Mouse (Mus musculus) small intestine, adult 2 months (tissue): ENCODE measurements at regions not wholly inside any gene's neighbourhood (a gene's known extent, or its start where the extent isn't known, plus 50 kb on each side); places are given as distances from the start of the nearest gene placed in this dataset.

Experiments used
- CTCF ChIP-seq: fragments of 200-500 bp; IDR thresholded peaks from 2 replicates; pipeline ENCODE4 v1.5.1; 2012; ENCODE audit warnings: low read depth, mild to moderate bottlenecking, control low read depth, inconsistent platforms, low read length, moderate library complexity, mixed read lengths; ENCODE audit not compliant: insufficient replicate concordance, insufficient read length; ENCODE audit errors: extremely low read depth
- POLR2A ChIP-seq: fragments of 200-500 bp; IDR thresholded peaks from 2 replicates; pipeline ENCODE4 v1.6.1; 2012; ENCODE audit warnings: low read depth, mild to moderate bottlenecking, control low read depth, inconsistent platforms, low read length, moderate library complexity

DNA sequence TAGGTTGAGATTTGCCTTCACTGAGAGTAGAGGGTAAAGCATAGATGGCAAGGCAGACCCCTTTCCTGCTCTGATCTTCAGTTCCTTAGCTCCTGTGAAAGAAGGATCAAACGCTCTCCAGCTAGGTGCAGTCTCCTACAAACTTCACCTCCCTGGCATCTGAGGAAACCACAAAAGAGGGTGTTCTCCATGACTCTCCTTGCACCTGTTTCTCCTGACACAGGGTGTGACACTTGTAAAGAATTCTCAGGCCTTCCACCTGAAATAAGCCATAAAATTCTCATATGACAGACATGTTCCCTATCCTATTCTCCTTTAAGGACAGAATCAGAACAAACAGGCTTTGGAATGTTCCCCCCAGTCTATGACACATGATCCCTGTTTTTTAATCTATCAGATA, 538.7 kb downstream of the Nfib start:
- TF ChIP-seq POLR2A = no peak
- no peak for TF ChIP-seq CTCF
